Mouse (Mus musculus): ENCODE results near the gene Dcdc2c.

The Dcdc2c gene

GRCm38 (mm10) chr12:28436536-28436935, 115.7 kb downstream of the Dcdc2c start:
- DNase-seq = no peak

GRCm38 (mm10) chr12:28432729-28433067, 119.5 kb downstream of the Dcdc2c start:
- no peak for DNase-seq

- peak; percentile 36 for DNase-seq
These were observed 120.1 kb downstream of the Dcdc2c start for GRCm38 (mm10) chr12:28431832-28432728.

GRCm38 (mm10) chr12:28429856-28430255, 122.3 kb downstream of the Dcdc2c start:
- no peak for DNase-seq

- no peak for DNase-seq
These were observed 135.2 kb downstream of the Dcdc2c start for GRCm38 (mm10) chr12:28416957-28417356.

GRCm38 (mm10) chr12:28407656-28408405, 144.4 kb downstream of the Dcdc2c start:
- DNase-seq = no peak

- DNase-seq = no peak
These were observed 149.9 kb downstream of the Dcdc2c start for GRCm38 (mm10) chr12:28402256-28402655.

GRCm38 (mm10) chr12:28401372-28401771, 150.8 kb downstream of the Dcdc2c start:
- no peak for DNase-seq

GRCm38 (mm10) chr12:28392129-28392528, 160.1 kb downstream of the Dcdc2c start:
- no peak for DNase-seq

All from liver (tissue).